Mouse (Mus musculus) kidney, adult 9 months (tissue): ENCODE data around the gene Rabep1.
"Not testable (repeated sequence)": the region's sequence is repeated elsewhere in the genome, so short reads cannot be mapped to it uniquely, and the experiment has no call there.

ENCODE experiments used
- DNase-seq: peaks from one replicate; pipeline ENCODE4 v3.0.0; 2022

Rabep1 gene

GRCm38 (mm10) chr11:70898182-70898581 lies 53.6 kb downstream of the Rabep1 start:
- not testable (repeated sequence) for DNase-seq

DNA sequence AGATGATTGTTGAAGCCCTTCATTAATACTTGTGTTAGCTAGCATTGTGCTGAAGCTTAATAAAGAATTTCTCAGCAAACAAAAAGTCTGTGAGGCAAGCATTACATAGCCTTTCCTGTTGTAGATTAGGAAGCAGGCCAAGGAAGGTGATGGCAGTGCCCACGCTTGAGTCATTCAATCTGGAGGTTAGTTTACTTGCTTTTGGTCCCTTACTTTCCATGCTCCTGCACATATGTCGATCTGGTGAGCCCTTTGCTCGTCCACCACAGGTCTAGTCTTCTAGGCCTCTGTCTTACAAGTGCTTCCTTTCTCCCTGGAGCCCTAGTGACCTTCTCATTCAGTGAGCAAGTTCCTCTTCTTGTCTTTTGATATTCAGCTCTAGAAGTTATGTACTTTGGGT lies 62.1 kb downstream of the Rabep1 start:
- DNase-seq, result no peak

- no peak for DNase-seq
Observed at GRCm38 (mm10) chr11:70911323-70911722, 66.7 kb downstream of the Rabep1 start.

DNA sequence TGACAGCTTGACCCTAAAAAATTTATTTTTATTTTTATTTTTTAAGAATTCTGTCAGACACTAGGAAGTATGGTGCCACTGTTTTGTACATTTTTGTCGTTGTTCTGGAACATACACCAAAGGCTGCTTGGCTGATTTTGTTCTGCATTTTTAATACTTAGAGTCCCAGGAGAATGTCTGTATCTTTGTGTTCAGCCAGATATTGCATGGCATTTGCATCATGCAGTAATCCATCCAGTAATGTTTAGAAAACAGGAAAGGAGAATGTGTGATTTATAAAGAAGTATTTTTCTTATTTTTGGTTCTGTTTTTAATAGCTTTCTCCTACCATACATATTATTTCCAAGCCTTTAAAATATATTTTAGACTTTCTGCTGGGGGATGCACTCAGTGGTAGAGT lies 67.3 kb downstream of the Rabep1 start:
- no peak for DNase-seq

DNA sequence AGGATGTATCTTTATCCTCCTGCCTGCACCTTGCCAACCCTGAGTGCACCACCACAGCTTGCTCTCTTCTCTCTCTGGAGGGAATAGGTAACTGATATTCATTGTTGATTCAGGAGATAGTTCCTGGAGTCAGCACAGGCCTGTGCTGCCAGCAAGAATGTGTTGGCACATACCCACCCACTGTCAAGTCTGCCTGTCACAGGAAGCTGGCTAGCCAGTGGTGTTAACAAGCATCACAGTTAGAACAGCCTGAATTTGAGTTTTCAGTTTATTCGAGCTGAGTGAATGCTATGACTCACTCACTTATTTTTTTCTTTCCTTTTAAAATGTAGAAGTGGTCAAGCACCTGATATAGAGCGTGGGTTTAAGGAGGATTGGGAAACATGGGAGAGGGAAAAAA lies 73.3 kb downstream of the Rabep1 start:
- DNase-seq, result no peak

GRCm38 (mm10) chr11:70919524-70919923 lies 74.9 kb downstream of the Rabep1 start:
- DNase-seq, result peak; percentile 35

DNA sequence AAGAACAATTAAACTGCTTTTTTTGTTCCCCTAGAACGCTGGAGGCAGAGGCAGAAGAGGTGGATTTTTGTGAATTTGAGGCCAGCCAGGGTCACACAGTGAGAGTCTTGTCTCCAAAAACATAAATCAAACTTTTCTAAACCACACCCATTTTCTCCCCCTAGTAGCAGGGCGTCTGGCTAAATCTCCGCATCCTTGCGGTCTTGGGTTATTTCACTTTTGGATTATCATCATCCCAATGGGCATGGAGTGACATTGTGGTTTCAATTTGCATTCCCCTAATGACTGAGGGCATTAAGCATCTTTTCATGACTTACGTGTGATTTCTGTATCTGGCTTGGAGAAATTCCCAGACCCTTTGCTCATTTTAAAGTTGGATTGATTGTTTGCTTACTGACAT lies 86.9 kb downstream of the Rabep1 start:
- no peak for DNase-seq

GRCm38 (mm10) chr11:70935316-70935715 lies 90.7 kb downstream of the Rabep1 start:
- no peak for DNase-seq

DNA sequence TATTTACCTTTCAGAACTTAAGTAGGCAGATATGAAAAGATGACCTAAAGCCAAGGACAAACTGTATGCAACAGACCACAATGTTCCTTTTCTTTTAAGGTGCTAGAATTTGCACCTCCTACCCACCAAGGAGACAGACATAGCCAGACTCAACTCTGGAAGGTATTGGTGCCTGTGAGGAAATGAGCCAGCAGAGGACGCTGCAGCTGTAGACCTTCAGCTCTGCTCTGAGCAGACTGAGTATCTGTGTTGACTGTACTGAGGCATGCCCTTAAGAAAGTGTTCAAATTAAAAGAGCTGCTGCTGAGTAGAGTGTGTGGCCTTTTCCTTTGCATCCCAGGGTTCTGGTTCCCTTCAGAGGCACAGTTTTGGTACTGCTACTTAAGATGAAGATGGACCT lies 98.0 kb downstream of the Rabep1 start:
- no peak for DNase-seq

DNA sequence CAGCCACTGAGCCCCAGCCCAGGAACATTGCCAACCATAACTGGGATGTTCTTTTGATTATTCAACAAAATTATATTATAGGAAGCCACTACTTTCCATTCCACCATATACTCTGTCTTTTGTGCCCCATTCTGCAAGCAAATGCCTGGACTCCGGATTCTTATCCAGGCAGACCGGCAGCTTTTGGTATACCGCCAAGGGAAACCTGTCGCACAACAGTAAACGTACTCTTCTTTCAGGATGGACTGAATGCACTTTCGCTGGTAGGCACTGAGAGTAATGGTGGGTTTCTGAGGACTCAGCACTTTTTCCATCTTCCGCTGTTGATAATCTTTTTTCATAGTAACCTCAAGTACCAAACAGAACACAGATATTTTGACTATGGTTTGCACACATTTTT lies 99.1 kb downstream of the Rabep1 start:
- DNase-seq, result no peak

- peak; percentile 9 for DNase-seq
Observed at GRCm38 (mm10) chr11:70944935-70945817, 100.6 kb downstream of the Rabep1 start.

GRCm38 (mm10) chr11:70954711-70955110 lies 110.1 kb downstream of the Rabep1 start:
- no peak for DNase-seq

DNA sequence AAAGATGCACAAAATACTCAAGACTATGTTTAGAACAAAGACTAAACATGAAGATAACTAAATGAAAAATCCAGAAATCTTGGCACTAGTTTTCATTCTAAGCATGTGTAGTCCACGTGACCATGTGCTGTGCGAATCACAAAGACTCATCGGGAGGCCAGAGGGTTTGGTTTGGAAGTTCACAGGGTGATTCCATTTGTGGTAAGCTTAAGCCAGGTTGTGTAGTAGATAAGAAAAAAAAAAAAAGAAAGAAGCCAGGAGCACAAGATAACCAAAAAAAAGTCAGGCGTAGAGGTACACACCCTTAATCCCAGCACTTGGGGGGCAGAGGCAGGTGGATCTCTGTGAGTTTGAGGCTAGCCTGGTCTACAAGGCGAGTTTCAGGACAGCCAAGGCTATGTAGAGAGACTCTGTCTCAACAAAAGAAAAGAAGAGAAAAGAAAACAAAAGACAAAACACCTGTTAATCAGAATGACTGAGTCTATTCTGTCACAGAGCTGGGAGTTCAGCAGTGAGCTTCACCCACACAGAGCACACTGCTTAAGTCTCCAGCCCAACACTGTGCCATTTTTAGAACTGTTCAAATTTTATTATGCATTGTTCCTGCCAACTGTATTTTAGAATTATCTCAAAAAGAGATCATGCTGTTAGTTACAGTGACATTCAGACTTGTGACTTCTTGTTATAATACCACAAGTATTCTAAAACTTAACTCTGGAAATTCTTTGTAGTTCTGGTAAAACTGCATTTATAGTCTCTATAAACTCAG lies 116.4 kb downstream of the Rabep1 start:
- DNase-seq, result no peak

- no peak for DNase-seq
Observed at GRCm38 (mm10) chr11:70964222-70964907, 119.8 kb downstream of the Rabep1 start.

- DNase-seq, result no peak
Observed at GRCm38 (mm10) chr11:70969271-70969794, 124.8 kb downstream of the Rabep1 start.

GRCm38 (mm10) chr11:70969821-70970559 lies 125.4 kb downstream of the Rabep1 start, which contains the start of the genes Nup88 and Rpain:
Gene Nup88, minus strand, starts transcription at chr11:70969973.
Gene Rpain, plus strand, starts transcription at chr11:70970213.
- DNase-seq, result peak; percentile 96

DNA sequence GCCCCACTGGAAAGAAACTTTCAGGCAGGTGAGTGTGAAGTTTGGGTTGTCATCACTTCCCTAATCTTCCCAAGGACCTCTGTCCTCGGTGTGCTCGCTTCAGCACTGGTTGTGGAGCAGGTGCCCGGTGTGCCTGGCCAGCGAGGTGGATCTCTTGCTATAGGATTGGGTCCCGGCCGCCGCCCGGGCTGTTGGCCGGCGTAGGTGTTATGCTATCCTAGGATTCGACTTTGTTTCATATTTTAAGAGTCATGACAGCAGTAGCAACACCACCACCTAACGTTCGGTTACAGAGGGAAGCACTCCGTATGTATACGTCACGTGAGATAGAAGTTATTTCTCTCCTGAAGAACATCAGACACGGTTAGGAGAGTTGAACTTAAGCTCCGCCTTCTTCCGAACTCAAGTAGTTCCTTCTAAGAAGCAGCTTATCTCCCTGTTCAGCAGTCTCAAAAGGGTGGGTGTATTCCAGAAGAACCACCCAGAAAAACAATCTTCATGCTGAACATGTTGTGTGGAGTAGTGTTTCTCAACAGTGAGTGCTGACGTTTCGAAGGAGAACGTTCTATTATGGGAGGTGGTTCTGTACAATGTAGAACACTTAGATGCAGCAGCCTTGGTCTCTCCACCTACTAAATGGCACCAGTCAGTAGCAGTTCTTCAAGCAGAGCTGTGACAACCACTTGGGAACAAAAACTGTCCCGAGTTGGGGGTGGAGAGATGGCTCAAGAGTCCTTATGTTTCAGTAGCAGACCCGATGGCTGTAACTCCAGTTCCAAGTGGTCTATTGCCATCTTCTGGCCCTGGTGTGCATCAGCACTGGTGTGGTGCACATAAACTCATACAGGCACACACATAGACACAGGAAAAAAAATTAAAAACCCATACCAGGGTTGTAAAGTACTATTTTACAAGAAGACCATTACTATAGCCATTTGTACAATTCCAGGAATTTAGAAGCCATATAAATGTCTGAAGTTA lies 126.3 kb downstream of the Rabep1 start:
- peak; percentile 26 for DNase-seq

- DNase-seq, result peak; percentile 66
Observed at GRCm38 (mm10) chr11:70972586-70972985, 128.0 kb downstream of the Rabep1 start.

- DNase-seq, result peak; percentile 25
Observed at GRCm38 (mm10) chr11:70973947-70974346, 129.4 kb downstream of the Rabep1 start.

- DNase-seq, result no peak
Observed at GRCm38 (mm10) chr11:70975193-70975592, 130.6 kb downstream of the Rabep1 start.

DNA sequence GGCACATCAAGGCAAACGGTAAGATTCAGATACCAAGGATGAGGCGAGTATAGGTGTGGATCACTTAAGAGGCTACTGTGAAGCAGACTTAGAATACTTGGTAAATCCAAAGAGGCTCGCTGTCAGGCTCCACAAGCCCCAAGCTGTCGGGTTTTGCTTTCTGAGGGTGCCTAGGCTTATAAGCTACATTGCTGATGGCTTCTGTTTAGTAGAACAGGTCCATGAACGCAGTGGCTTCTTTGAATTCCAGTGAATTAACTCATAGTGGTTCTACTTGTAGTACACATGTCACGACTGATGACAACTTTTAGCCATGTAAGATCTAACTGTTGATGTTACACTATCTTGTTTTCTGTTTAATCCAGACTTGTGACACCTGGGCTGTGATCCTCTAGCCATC lies 132.7 kb downstream of the Rabep1 start:
- no peak for DNase-seq
